Mouse (Mus musculus) stomach, embryonic 16.5 days (tissue): Measurements from ENCODE around the gene Asah2. TPM values are rescaled to one million over a fixed set of nuclear protein-coding genes. Genes with fewer than 3 reads are reported as not detected.

Experiments
- ATAC-seq: fragments of 200-750 bp; cut with Nextera tagmentation; 2 replicates; pipeline ENCODE4 v1.8.0; 2017; ENCODE audit warnings: moderate number of reproducible peaks, moderate TSS enrichment; ENCODE audit not compliant: insufficient read depth, low FRiP score
- H3K27ac ChIP-seq: fragments of 300-500 bp; sonication (generic); 2 replicates; pipeline ENCODE4 v1.5.1; 2014; ENCODE audit warnings: low read length
- H3K27me3 ChIP-seq: fragments of 300-500 bp; sonication (generic); 2 replicates; pipeline ENCODE4 v1.6.1; 2014; ENCODE audit warnings: low read length, control low read depth, mixed read lengths; ENCODE audit not compliant: control insufficient read depth, insufficient read depth
- H3K36me3 ChIP-seq: fragments of 300-500 bp; sonication (generic); 2 replicates; pipeline ENCODE4 v1.6.1; 2014; ENCODE audit warnings: low read length; ENCODE audit not compliant: control insufficient read depth, insufficient read depth
- H3K4me1 ChIP-seq: fragments of 300-500 bp; sonication (generic); 2 replicates; pipeline ENCODE4 v1.6.1; 2014; ENCODE audit warnings: low read length, control low read depth, mixed read lengths; ENCODE audit not compliant: control insufficient read depth, insufficient read depth
- H3K4me2 ChIP-seq: fragments of 300-500 bp; sonication (generic); 2 replicates; pipeline ENCODE4 v1.6.1; 2014; ENCODE audit warnings: low read depth, low read length, mixed read lengths
- H3K4me3 ChIP-seq: fragments of 300-500 bp; sonication (generic); replicated peaks from 2 replicates; pipeline ENCODE4 v1.5.1; 2014; ENCODE audit warnings: mild to moderate bottlenecking, low read length
- H3K9ac ChIP-seq: fragments of 300-500 bp; sonication (generic); 2 replicates; pipeline ENCODE4 v1.6.1; 2014; ENCODE audit warnings: low read length
- H3K9me3 ChIP-seq: fragments of 300-500 bp; sonication (generic); replicated peaks from 2 replicates; pipeline ENCODE4 v1.6.1; 2016; ENCODE audit warnings: low read length, control low read depth; ENCODE audit not compliant: control insufficient read depth
- WGBS: fragments of 180-500 bp; shearing (Covaris S2); extraction: QIAGEN DNeasy Blood & Tissue Kit; methylation state at CpG from one replicate; pipeline ENCODE4 v1.1.7; 2014; 5-methylcytosine and 5-hydroxymethylcytosine counted together
- polyA plus RNA-seq: library from polyadenylated mRNA; unstranded; fragments of >200 nt; fragmentation: Nextera tagmentation; extraction: Ambion mirVana; gene quantifications from 2 replicates; pipeline ENCODE4 v1.2.1, GENCODE M21; 2015

The Asah2 gene
- polyA plus RNA-seq, 1 experiment from 2014 or later: 2.4 TPM

DNA sequence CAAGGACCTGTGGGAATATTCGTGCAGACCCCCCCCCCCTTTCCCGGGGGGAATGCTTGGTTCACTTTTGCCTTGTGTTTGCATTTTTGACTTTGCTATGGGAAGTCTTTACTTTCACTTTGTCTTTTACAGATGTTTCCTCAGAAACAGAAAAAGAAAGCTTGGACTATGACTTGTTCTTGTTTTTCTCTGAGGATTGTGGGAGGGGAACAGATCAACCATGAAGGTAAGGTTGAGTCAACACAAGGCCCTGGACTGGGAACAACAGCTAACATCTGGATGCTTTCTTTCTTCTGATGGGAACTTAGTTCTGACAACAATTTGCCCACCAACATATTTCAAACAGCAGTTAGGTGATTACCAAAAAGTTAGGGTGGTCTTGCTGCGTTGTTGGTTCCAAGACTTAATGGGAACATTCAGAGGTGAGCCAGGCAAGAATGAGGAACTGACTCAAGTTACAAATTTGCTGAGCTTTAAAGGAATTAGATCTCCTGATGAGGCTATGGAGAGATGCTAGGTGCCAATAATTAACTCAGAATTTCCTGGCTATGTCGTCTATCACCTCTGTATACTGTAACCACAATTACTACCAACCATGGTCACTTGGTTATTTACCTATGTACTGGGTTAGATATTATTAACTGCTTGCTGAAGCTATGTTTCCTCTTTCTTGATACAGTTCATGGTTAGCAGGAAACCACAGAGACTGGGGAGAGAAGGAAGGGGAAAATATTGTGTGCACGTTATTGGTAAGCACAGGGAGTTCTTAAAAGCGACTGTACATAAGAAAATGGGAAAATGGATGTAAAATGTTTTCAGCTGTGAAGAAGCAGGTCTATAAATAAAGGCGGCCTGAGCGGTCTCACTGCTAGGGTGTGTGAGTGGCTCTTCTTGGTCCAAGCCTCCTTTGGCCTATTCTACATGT, 4.1 kb upstream of the Asah2 start:
- H3K4me3 ChIP-seq: no peak overlapping the region
- H3K9me3 ChIP-seq: no peaks in the 10 kb centered on the region
- H3K27ac ChIP-seq: no peak overlapping the region
- peaks cover 3% of the 10 kb centered on the region; the same call in 1 of the 2 replicates for H3K4me1 ChIP-seq
- no peaks in the 10 kb centered on the region for H3K27me3 ChIP-seq
- no peak for ATAC-seq
- no peak overlapping the region for H3K4me2 ChIP-seq
- H3K9ac ChIP-seq: no peak overlapping the region
- no peaks in the 10 kb centered on the region for H3K36me3 ChIP-seq
- WGBS: 77% methylated on average over 8 of the region's 8 CpGs

DNA sequence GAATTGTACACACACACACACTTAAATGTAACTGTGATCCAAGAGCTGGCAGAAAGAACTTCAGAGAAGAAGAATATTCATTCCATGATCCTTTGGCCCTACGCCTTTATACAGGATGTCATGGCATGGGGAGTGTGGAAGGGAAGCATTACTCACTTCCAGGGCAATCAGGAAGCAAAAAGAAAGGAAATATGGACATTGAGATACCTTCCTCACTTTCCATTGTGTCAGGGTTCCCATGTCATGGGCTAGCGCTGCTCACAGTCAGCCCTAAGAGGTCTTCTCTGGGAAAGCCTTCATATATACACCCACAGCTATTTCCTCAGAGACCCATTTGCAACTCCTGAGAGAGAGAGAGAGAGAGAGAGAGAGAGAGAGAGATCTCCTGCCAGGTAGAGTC, 1.3 kb downstream of the Asah2 start:
- H3K4me3 ChIP-seq: peak overlapping the region; percentile 81
- no peak for ATAC-seq
- H3K27ac ChIP-seq: no peak overlapping the region
- no peaks in the 10 kb centered on the region for H3K9me3 ChIP-seq
- peak overlapping the region; percentile 65 for H3K4me2 ChIP-seq
- no peaks in the 10 kb centered on the region for H3K27me3 ChIP-seq
- 94% methylated on average over 2 of the region's 2 CpGs for WGBS
- no peaks in the 10 kb centered on the region for H3K36me3 ChIP-seq
- H3K4me1 ChIP-seq: peaks cover 9% of the 10 kb centered on the region; the same call in 1 of the 2 replicates
- H3K9ac ChIP-seq: no peak overlapping the region; the same call in 1 of the 2 replicates

DNA sequence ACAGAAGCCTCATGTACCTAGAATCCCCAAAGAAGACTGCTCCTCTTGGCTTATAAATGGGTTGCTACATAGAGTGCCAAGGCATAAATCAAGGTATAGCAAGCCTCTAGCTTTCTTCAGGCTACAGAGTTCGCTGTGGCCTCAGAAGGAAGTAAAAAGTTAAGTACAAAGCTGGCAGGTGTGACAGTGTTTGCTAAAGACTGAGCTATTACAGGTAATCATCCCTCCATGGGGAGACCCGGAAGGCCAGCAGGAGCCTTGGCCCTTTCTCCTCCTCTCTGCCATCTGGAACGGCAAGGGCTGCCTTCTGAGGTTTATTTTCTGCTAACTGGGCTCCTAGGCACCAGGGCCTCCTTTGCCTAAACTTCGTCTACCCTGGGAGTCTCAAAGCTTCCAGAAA, 3.8 kb downstream of the Asah2 start:
- ATAC-seq: peak; percentile 25; the same call in 1 of the 2 replicates
- H3K4me3 ChIP-seq: no peak overlapping the region
- no peaks in the 10 kb centered on the region for H3K36me3 ChIP-seq
- H3K27ac ChIP-seq: no peak overlapping the region
- H3K9ac ChIP-seq: no peak overlapping the region
- H3K9me3 ChIP-seq: no peaks in the 10 kb centered on the region
- WGBS: 58% methylated on average over 4 of the region's 4 CpGs
- peaks cover 9% of the 10 kb centered on the region; the same call in 1 of the 2 replicates for H3K4me1 ChIP-seq
- no peaks in the 10 kb centered on the region for H3K27me3 ChIP-seq
- no peak overlapping the region for H3K4me2 ChIP-seq

DNA sequence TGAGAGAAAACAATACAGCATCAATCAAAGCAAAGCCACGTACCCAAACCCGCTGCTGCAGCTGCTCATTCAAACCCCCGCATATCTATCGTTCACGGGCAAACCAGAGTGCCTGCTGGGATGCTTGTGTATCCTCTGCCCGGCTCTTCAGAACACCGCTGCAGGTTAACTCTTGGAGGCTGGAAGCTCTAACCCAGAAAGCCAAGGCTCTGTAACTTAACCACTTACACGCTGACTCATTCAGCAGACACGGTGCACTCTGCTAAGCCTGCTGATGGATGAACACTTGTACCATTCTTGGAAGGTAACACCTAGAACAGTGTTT, 5.1 kb downstream of the Asah2 start:
- no peak overlapping the region for H3K9ac ChIP-seq
- no peak overlapping the region for H3K4me2 ChIP-seq
- no peak for ATAC-seq
- no peak overlapping the region for H3K27ac ChIP-seq
- no peaks in the 10 kb centered on the region for H3K27me3 ChIP-seq
- no peak overlapping the region for H3K4me3 ChIP-seq
- no peaks in the 10 kb centered on the region for H3K36me3 ChIP-seq
- H3K4me1 ChIP-seq: peaks cover 9% of the 10 kb centered on the region; the same call in 1 of the 2 replicates
- H3K9me3 ChIP-seq: no peaks in the 10 kb centered on the region
- 14% methylated on average over 9 of the region's 9 CpGs for WGBS

DNA sequence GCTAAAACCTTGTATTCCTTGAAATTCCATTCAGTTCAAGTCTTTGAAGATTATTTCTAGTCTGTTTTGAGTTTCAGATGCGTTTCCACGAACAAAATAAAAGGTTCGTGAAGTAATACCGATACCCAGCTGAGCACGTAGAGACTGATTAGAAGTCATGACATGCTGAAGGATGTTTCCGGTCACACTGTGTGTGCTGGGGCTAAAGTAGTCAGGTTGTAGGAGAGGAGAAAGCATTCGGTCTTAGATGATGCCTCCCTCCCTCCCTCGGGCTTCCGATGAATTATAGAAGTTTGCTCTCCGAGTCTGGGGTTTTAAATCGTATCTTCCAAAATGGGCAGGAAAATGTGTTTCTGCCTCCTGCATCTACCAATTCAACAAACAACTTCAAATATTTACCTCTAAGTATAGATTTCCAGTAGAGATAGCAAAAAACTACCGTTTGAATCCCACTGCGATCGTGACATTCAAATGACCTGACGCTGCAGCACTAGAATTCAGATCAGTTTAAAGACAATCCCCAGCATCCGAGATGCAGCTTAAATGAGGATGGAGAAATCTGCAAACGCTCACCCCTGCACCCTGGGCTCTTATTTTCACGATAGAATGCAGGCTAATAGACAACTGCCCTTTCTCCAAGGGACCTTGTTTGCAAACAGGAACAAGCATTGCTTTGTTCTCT, 5.6 kb downstream of the Asah2 start:
- H3K9me3 ChIP-seq: no peaks in the 10 kb centered on the region
- no peak overlapping the region for H3K9ac ChIP-seq
- H3K27me3 ChIP-seq: no peaks in the 10 kb centered on the region
- no peak overlapping the region for H3K27ac ChIP-seq
- H3K4me3 ChIP-seq: no peak overlapping the region
- H3K4me2 ChIP-seq: no peak overlapping the region
- ATAC-seq: no peak
- H3K4me1 ChIP-seq: peaks cover 8% of the 10 kb centered on the region; the same call in 1 of the 2 replicates
- H3K36me3 ChIP-seq: no peaks in the 10 kb centered on the region
- 29% methylated on average over 18 of the region's 18 CpGs for WGBS

DNA sequence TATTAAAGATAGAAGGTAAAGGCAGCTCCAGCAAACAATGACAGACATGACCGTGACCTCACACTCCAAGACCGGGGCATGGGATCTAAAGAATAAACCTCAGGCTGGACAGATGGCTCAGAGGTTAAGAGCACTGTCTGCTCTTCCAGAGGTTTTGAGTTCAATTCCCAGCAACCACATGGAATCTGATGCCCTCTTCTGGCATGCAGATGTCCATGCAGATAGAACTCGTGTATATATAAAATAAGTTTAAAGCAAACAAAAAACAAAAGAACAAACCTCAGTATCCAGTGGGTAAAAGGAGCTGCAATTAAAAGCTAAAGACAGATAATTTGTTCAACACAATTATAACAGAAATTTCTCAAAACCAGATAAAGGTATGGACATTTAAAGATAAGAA, 9.4 kb downstream of the Asah2 start:
- Histone ChIP-seq H3K4me1 (no peaks in the 10 kb centered on the region; the same call in 1 of the 2 replicates), H3K4me2 (no peak overlapping the region), H3K4me3 (no peak overlapping the region), H3K36me3 (no peaks in the 10 kb centered on the region), H3K27me3 (no peaks in the 10 kb centered on the region), H3K27ac (no peak overlapping the region), H3K9ac (no peak overlapping the region), H3K9me3 (no peaks in the 10 kb centered on the region)
- WGBS: 76% methylated on average over 3 of the region's 3 CpGs
- no peak for ATAC-seq

DNA sequence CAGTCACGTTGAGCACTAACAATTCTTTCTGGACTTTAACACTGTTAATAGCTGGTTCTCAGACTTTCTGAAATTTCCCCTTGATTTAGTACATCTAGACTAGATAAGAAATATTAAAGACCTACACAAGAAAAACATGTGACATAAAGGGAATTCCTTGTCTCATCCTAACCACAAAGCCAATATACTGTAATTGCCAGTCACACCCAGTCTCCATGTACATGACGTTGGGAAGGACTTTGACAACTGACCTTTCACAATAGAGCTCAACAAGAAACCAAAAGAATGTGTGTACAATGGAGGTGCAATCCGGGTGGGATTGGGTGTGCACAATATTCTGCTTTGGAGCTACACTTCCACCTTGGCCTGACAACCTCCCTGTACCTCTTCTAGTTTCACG, 15.7 kb downstream of the Asah2 start:
- Histone ChIP-seq H3K9me3 (no peaks in the 10 kb centered on the region), H3K4me1 (no peaks in the 10 kb centered on the region), H3K27ac (no peak overlapping the region), H3K9ac (no peak overlapping the region), H3K36me3 (no peaks in the 10 kb centered on the region), H3K4me3 (no peak overlapping the region), H3K4me2 (no peak overlapping the region), H3K27me3 (no peaks in the 10 kb centered on the region)
- no peak for ATAC-seq
- 78% methylated on average over 4 of the region's 4 CpGs for WGBS

DNA sequence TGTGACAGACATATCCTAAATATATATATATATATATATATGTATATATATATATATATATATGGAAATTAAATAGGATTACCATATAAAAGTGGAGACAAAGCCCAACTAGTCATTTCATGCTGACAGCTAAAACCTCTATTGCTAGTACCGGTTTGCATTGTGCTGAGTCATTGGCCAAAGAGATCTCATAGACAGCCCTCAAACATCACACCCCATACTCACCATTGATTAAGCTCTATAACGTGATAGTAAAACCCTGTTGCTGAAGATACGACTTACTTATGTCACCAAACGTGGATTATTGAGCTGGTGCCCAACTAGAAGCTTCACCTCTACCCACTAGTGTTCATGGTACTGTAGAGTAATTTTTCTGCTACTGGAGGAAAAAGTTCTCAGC, 17.2 kb downstream of the Asah2 start:
- no peak overlapping the region for H3K27ac ChIP-seq
- H3K27me3 ChIP-seq: no peaks in the 10 kb centered on the region
- no peak for ATAC-seq
- no peak overlapping the region for H3K4me3 ChIP-seq
- no peak overlapping the region for H3K4me2 ChIP-seq
- H3K4me1 ChIP-seq: no peaks in the 10 kb centered on the region
- H3K9ac ChIP-seq: no peak overlapping the region
- H3K9me3 ChIP-seq: no peaks in the 10 kb centered on the region
- WGBS: 83% methylated on average over 4 of the region's 4 CpGs
- H3K36me3 ChIP-seq: no peaks in the 10 kb centered on the region

DNA sequence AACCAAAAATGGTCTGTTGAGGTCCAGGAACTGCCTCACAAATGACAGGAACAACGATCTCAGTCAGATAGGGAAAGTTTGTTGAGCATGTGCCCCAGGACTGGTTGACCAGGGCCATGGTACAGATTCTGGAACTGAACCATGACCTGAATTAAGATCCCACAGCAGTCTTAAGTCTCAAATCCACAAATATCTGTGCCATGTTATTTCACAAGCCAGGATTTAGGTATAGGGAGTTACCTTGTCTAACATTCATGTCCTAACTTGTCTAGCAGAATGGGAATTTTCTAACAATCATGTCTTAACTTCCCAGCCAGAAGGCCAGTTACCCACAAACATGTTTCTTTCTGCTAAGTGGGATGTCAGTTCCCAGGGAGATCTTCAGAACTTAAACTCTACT, 19.4 kb downstream of the Asah2 start:
- Histone ChIP-seq H3K4me3 (no peak overlapping the region), H3K27me3 (no peaks in the 10 kb centered on the region), H3K4me1 (no peaks in the 10 kb centered on the region), H3K9me3 (no peaks in the 10 kb centered on the region), H3K36me3 (no peaks in the 10 kb centered on the region), H3K9ac (no peak overlapping the region), H3K27ac (no peak overlapping the region), H3K4me2 (no peak overlapping the region)
- WGBS: 73% methylated on average over 1 of the region's 1 CpGs
- no peak for ATAC-seq
